Mouse (Mus musculus) liver, postnatal 0 days (tissue): Measurements from ENCODE around the gene Acot1. TPM values are rescaled to one million over a fixed set of nuclear protein-coding genes. Genes with fewer than 3 reads are reported as not detected.
A peak's percentile ranks its signal among the peaks of the same experiment; 100 is the strongest.

Experiments
- ATAC-seq: fragments of 200-750 bp; cut with Nextera tagmentation; 2 replicates; pipeline ENCODE4 v1.8.0; 2017; ENCODE audit warnings: mild to moderate bottlenecking, moderate library complexity
- DNase-seq: peaks from one replicate; pipeline ENCODE4 v3.0.0-alpha.2; 2016
- H3K27ac ChIP-seq: fragments of 300-500 bp; sonication (generic); 2 replicates; pipeline ENCODE4 v1.5.1; 2014; ENCODE audit warnings: antibody characterized with exemption, moderate library complexity, mild to moderate bottlenecking, low read depth
- H3K27me3 ChIP-seq: fragments of 300-500 bp; sonication (generic); 2 replicates; pipeline ENCODE4 v1.6.1; 2014; ENCODE audit warnings: low read length, control low read depth, mixed read lengths; ENCODE audit not compliant: insufficient read depth
- H3K36me3 ChIP-seq: fragments of 300-500 bp; sonication (generic); replicated peaks from 2 replicates; pipeline ENCODE4 v1.6.1; 2014; ENCODE audit warnings: mild to moderate bottlenecking, control low read depth, low read length, moderate library complexity, mixed read lengths; ENCODE audit not compliant: insufficient read depth
- H3K4me1 ChIP-seq: fragments of 300-500 bp; sonication (generic); 2 replicates; pipeline ENCODE4 v1.6.1; 2014; ENCODE audit warnings: antibody characterized with exemption, mild to moderate bottlenecking, control low read depth; ENCODE audit not compliant: insufficient read depth
- H3K4me2 ChIP-seq: fragments of 300-500 bp; sonication (generic); 2 replicates; pipeline ENCODE4 v1.6.1; 2014; ENCODE audit warnings: low read depth, mild to moderate bottlenecking, low read length, moderate library complexity, mixed read lengths
- H3K4me3 ChIP-seq: fragments of 300-500 bp; sonication (generic); 2 replicates; pipeline ENCODE4 v1.5.1; 2014; ENCODE audit warnings: low read depth, low read length
- H3K9ac ChIP-seq: fragments of 300-500 bp; sonication (generic); replicated peaks from 2 replicates; pipeline ENCODE4 v1.6.1; 2014; ENCODE audit warnings: mild to moderate bottlenecking, moderate library complexity
- H3K9me3 ChIP-seq: fragments of 300-500 bp; sonication (generic); 2 replicates; pipeline ENCODE4 v1.6.1; 2016; ENCODE audit warnings: mild to moderate bottlenecking, control low read depth, low read length, mixed read lengths
- CTCF ChIP-seq: sonication (generic); IDR thresholded peaks from 2 replicates; pipeline ENCODE4 v1.5.1; 2016; ENCODE audit warnings: antibody characterized with exemption, low read depth
- EP300 ChIP-seq: IDR thresholded peaks from 2 replicates; pipeline ENCODE4 v1.6.1; 2016; ENCODE audit warnings: antibody characterized with exemption, low read depth, mild to moderate bottlenecking
- WGBS: fragments of 180-500 bp; shearing (Covaris S2); extraction: QIAGEN DNeasy Blood & Tissue Kit; methylation state at CpG from one replicate; pipeline ENCODE4 v1.1.7; 2014; ENCODE audit not compliant: insufficient replicate concordance; 5-methylcytosine and 5-hydroxymethylcytosine counted together
- polyA plus RNA-seq: library from polyadenylated mRNA; unstranded; fragments of >200 nt; fragmentation: Nextera tagmentation; extraction: Ambion mirVana; gene quantifications from 2 replicates; pipeline ENCODE4 v1.2.1, GENCODE M21; 2015

Gene Acot1
- polyA plus RNA-seq, 1 experiment from 2014 or later: 87.8 TPM

- ATAC-seq (peak; percentile 78), DNase-seq (no peak)
- Histone ChIP-seq H3K27me3 (no peaks in the 10 kb centered on the region), H3K9ac (peak overlapping the region; percentile 78), H3K9me3 (no peaks in the 10 kb centered on the region; the same call in 1 of the 2 replicates), H3K4me2 (peak overlapping the region; percentile 72), H3K4me1 (peaks cover 11% of the 10 kb centered on the region), H3K27ac (peak overlapping the region; percentile 93), H3K4me3 (peak overlapping the region; percentile 57), H3K36me3 (no peaks in the 10 kb centered on the region)
- no peak for TF ChIP-seq CTCF
- TF ChIP-seq EP300: peak; percentile 54
- WGBS: 16% methylated on average over 8 of the region's 8 CpGs
Observed at GRCm38 (mm10) chr12:83987242-83987582, 22.1 kb upstream of the Acot1 start.

- H3K4me3 ChIP-seq: peak within 1 kb of the TSS; percentile 57
- H3K9me3 ChIP-seq: no peaks in the 10 kb centered on the region; the same call in 1 of the 2 replicates
- peak; percentile 74 for DNase-seq
- TF ChIP-seq EP300 (no peak), CTCF (peak; percentile 64)
- H3K4me2 ChIP-seq: peak within 1 kb of the TSS; percentile 72
- peak within 1 kb of the TSS; percentile 78 for H3K9ac ChIP-seq
- H3K4me1 ChIP-seq: peaks cover 11% of the 10 kb centered on the region
- ATAC-seq: peak; percentile 83
- no peaks in the 10 kb centered on the region for H3K27me3 ChIP-seq
- peak within 1 kb of the TSS; percentile 93 for H3K27ac ChIP-seq
- no peaks in the 10 kb centered on the region for H3K36me3 ChIP-seq
- under 1% methylated on average over 80 of the region's 80 CpGs for WGBS
Observed at GRCm38 (mm10) chr12:83987583-83988441, 21.5 kb upstream of the Acot1 start, which contains the start of gene Acot2. Gene Acot2, plus strand, starts transcription at chr12:83987861.

GRCm38 (mm10) chr12:83988483-83988882 is 20.8 kb upstream of the Acot1 start:
- WGBS: 59% methylated on average over 4 of the region's 4 CpGs
- TF ChIP-seq EP300 (no peak), CTCF (no peak)
- peaks cover 11% of the 10 kb centered on the region for H3K4me1 ChIP-seq
- no peaks in the 10 kb centered on the region; the same call in 1 of the 2 replicates for H3K9me3 ChIP-seq
- peak overlapping the region; percentile 57 for H3K4me3 ChIP-seq
- DNase-seq: no peak
- 0 out of 2 replicates have a peak, but pooled peaks cover 4% of the 10 kb centered on the region for H3K36me3 ChIP-seq
- no peaks in the 10 kb centered on the region for H3K27me3 ChIP-seq
- H3K27ac ChIP-seq: peak overlapping the region; percentile 93; the same call in 1 of the 2 replicates
- peak overlapping the region; percentile 72 for H3K4me2 ChIP-seq
- peak overlapping the region; percentile 78 for H3K9ac ChIP-seq
- ATAC-seq: no peak

- WGBS: 85% methylated on average over 4 of the region's 4 CpGs
Observed at GRCm38 (mm10) chr12:83989378-83989777, 19.9 kb upstream of the Acot1 start.

GRCm38 (mm10) chr12:83997221-83997620 is 12.1 kb upstream of the Acot1 start:
- Histone ChIP-seq H3K9ac (no peak overlapping the region), H3K9me3 (no peaks in the 10 kb centered on the region), H3K4me2 (no peak overlapping the region), H3K27me3 (no peaks in the 10 kb centered on the region), H3K36me3 (0 out of 2 replicates have a peak, but pooled peaks cover 4% of the 10 kb centered on the region), H3K4me3 (no peak overlapping the region), H3K4me1 (0 out of 2 replicates have a peak, but pooled peaks cover 3% of the 10 kb centered on the region), H3K27ac (no peak overlapping the region)
- WGBS: 39% methylated on average over 2 of the region's 2 CpGs
- TF ChIP-seq CTCF (no peak), EP300 (no peak)
- ATAC-seq: no peak
- no peak for DNase-seq

More at GRCm38 (mm10) chr12:83989378-83989777, 19.9 kb upstream of the Acot1 start:
- H3K27me3 ChIP-seq: no peaks in the 10 kb centered on the region
- DNase-seq: no peak
- H3K9ac ChIP-seq: no peak overlapping the region
- peaks cover 11% of the 10 kb centered on the region for H3K4me1 ChIP-seq
- H3K4me2 ChIP-seq: no peak overlapping the region
- ATAC-seq: no peak
- TF ChIP-seq CTCF (peak; percentile 20; the same call in 1 of the 2 replicates), EP300 (no peak)
- no peaks in the 10 kb centered on the region; the same call in 1 of the 2 replicates for H3K9me3 ChIP-seq
- no peak overlapping the region for H3K4me3 ChIP-seq
- no peak overlapping the region for H3K27ac ChIP-seq
- H3K36me3 ChIP-seq: 0 out of 2 replicates have a peak, but pooled peaks cover 4% of the 10 kb centered on the region

GRCm38 (mm10) chr12:83998341-83999107 is 10.8 kb upstream of the Acot1 start:
- Histone ChIP-seq H3K36me3 (no peaks in the 10 kb centered on the region), H3K4me1 (0 out of 2 replicates have a peak, but pooled peaks cover 3% of the 10 kb centered on the region), H3K9ac (no peak overlapping the region), H3K4me3 (no peak overlapping the region), H3K27ac (no peak overlapping the region), H3K27me3 (no peaks in the 10 kb centered on the region), H3K9me3 (no peaks in the 10 kb centered on the region; the same call in 1 of the 2 replicates), H3K4me2 (no peak overlapping the region)
- 51% methylated on average over 11 of the region's 11 CpGs for WGBS
- no peak for DNase-seq
- no peak for TF ChIP-seq EP300
- TF ChIP-seq CTCF: no peak
- ATAC-seq: peak; percentile 14; the same call in 1 of the 2 replicates
